Mouse (Mus musculus) intestine, embryonic 16.5 days (tissue): ENCODE data around the gene Eif5a. TPM values are rescaled to one million over a fixed set of nuclear protein-coding genes. Genes with fewer than 3 reads are reported as not detected.
A peak's percentile ranks its signal among the peaks of the same experiment; 100 is the strongest.
"Not testable (repeated sequence)": the region's sequence is repeated elsewhere in the genome, so short reads cannot be mapped to it uniquely, and the experiment has no call there.

Source experiments
- ATAC-seq: fragments of 200-750 bp; cut with Nextera tagmentation; 2 replicates; pipeline ENCODE4 v1.8.0; 2017; ENCODE audit warnings: moderate TSS enrichment, moderate library complexity
- H3K27ac ChIP-seq: fragments of 300-500 bp; sonication (generic); 2 replicates; pipeline ENCODE4 v1.5.1; 2014; ENCODE audit warnings: mild to moderate bottlenecking, low read length
- H3K27me3 ChIP-seq: fragments of 300-500 bp; sonication (generic); replicated peaks from 2 replicates; pipeline ENCODE4 v1.6.1; 2014; ENCODE audit warnings: low read length, control low read depth, mixed read lengths; ENCODE audit not compliant: control insufficient read depth, insufficient read depth
- H3K36me3 ChIP-seq: fragments of 300-500 bp; sonication (generic); 2 replicates; pipeline ENCODE4 v1.6.1; 2014; ENCODE audit warnings: low read length, control low read depth; ENCODE audit not compliant: control insufficient read depth, insufficient read depth
- H3K4me1 ChIP-seq: fragments of 300-500 bp; sonication (generic); 2 replicates; pipeline ENCODE4 v1.6.1; 2014; ENCODE audit warnings: low read length, control low read depth, mixed read lengths; ENCODE audit not compliant: control insufficient read depth, insufficient read depth
- H3K4me2 ChIP-seq: fragments of 300-500 bp; sonication (generic); 2 replicates; pipeline ENCODE4 v1.6.1; 2014; ENCODE audit warnings: low read depth, low read length, control low read depth
- H3K4me3 ChIP-seq: fragments of 300-500 bp; sonication (generic); 2 replicates; pipeline ENCODE4 v1.5.1; 2014; ENCODE audit warnings: mild to moderate bottlenecking, low read length
- H3K9ac ChIP-seq: fragments of 300-500 bp; sonication (generic); 2 replicates; pipeline ENCODE4 v1.6.1; 2014; ENCODE audit warnings: low read depth, low read length
- H3K9me3 ChIP-seq: fragments of 300-500 bp; sonication (generic); 2 replicates; pipeline ENCODE4 v1.6.1; 2016; ENCODE audit warnings: low read length, control low read depth; ENCODE audit not compliant: control insufficient read depth
- WGBS: fragments of 180-500 bp; shearing (Covaris S2); extraction: QIAGEN DNeasy Blood & Tissue Kit; methylation state at CpG from one replicate; pipeline ENCODE4 v1.1.7; 2014; 5-methylcytosine and 5-hydroxymethylcytosine counted together
- polyA plus RNA-seq: library from polyadenylated mRNA; unstranded; fragments of >200 nt; fragmentation: Nextera tagmentation; extraction: Ambion mirVana; gene quantifications from 2 replicates; pipeline ENCODE4 v1.2.1, GENCODE M21; 2015

Gene Eif5a
- polyA plus RNA-seq, 1 experiment from 2014 or later, result 1,683 TPM

DNA sequence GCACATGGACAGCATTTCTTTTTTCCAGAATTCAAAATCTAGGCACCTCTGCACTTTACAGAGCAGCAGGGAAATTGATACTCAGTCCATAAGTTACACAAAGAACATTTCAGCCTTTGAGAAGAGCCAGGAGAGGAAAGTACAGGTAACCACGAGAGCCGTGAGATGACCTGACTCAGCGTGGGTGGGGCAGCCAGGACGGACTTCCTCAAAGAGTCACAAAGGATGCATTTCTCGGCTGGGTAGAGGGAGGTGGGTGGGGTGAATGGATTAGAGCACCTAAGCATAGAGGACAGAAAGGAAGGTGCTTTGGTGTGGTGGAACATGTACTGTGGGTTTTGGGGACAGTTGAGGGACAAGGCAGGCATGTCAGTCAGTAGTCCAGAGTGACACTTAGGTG is 40.1 kb upstream of the Eif5a start:
- ATAC-seq, result peak; percentile 39
- H3K4me3 ChIP-seq, result no peak overlapping the region
- peak overlapping the region; percentile 92 for H3K27ac ChIP-seq
- H3K4me1 ChIP-seq, result peaks cover 9% of the 10 kb centered on the region; the same call in 1 of the 2 replicates
- WGBS, result 25% methylated on average over 5 of the region's 5 CpGs
- H3K36me3 ChIP-seq, result no peaks in the 10 kb centered on the region
- no peaks in the 10 kb centered on the region for H3K9me3 ChIP-seq
- peaks cover 15% of the 10 kb centered on the region for H3K27me3 ChIP-seq
- H3K4me2 ChIP-seq, result peak overlapping the region; percentile 12; the same call in 1 of the 2 replicates
- H3K9ac ChIP-seq, result peak overlapping the region; percentile 43; the same call in 1 of the 2 replicates

GRCm38 (mm10) chr11:69960616-69961015 is 38.9 kb upstream of the Eif5a start:
- Histone ChIP-seq H3K4me1 (peaks cover 9% of the 10 kb centered on the region; the same call in 1 of the 2 replicates), H3K27ac (peak overlapping the region; percentile 92), H3K27me3 (peaks cover 12% of the 10 kb centered on the region), H3K36me3 (no peaks in the 10 kb centered on the region), H3K4me3 (no peak overlapping the region), H3K9ac (no peak overlapping the region), H3K4me2 (peak overlapping the region; percentile 37; the same call in 1 of the 2 replicates), H3K9me3 (no peaks in the 10 kb centered on the region)
- WGBS, result 40% methylated on average over 5 of the region's 5 CpGs
- no peak for ATAC-seq

- 67% methylated on average over 1 of the region's 1 CpGs for whole genome bisulfite sequencing
- no peak for ATAC-seq
These were observed 34.5 kb upstream of the Eif5a start for GRCm38 (mm10) chr11:69956218-69956617.

GRCm38 (mm10) chr11:69955618-69956017 is 33.9 kb upstream of the Eif5a start:
- ATAC-seq, H3K27me3 ChIP-seq: not testable (repeated sequence)
- 72% methylated on average over 4 of the region's 4 CpGs for WGBS

More at GRCm38 (mm10) chr11:69956218-69956617, 34.5 kb upstream of the Eif5a start:
- Histone ChIP-seq H3K36me3 (no peaks in the 10 kb centered on the region), H3K9ac (no peak overlapping the region), H3K4me2 (no peak overlapping the region), H3K9me3 (no peaks in the 10 kb centered on the region), H3K4me1 (peaks cover 6% of the 10 kb centered on the region; the same call in 1 of the 2 replicates), H3K27ac (no peak overlapping the region), H3K4me3 (no peak overlapping the region), H3K27me3 (no peaks in the 10 kb centered on the region)

GRCm38 (mm10) chr11:69953267-69953915 is 31.6 kb upstream of the Eif5a start:
- H3K36me3 ChIP-seq, result no peaks in the 10 kb centered on the region
- WGBS, result 39% methylated on average over 11 of the region's 11 CpGs
- no peaks in the 10 kb centered on the region for H3K27me3 ChIP-seq
- H3K27ac ChIP-seq, result peak overlapping the region; percentile 61
- no peak overlapping the region for H3K4me3 ChIP-seq
- H3K4me2 ChIP-seq, result no peak overlapping the region
- no peaks in the 10 kb centered on the region for H3K9me3 ChIP-seq
- no peak overlapping the region for H3K9ac ChIP-seq
- H3K4me1 ChIP-seq, result peaks cover 4% of the 10 kb centered on the region
- ATAC-seq, result peak; percentile 64

More at GRCm38 (mm10) chr11:69955618-69956017, 33.9 kb upstream of the Eif5a start:
- not testable (repeated sequence) for H3K9ac ChIP-seq, H3K4me1 ChIP-seq, H3K4me3 ChIP-seq, H3K27ac ChIP-seq, H3K36me3 ChIP-seq, H3K4me2 ChIP-seq, H3K9me3 ChIP-seq

GRCm38 (mm10) chr11:69952274-69952673 is 30.5 kb upstream of the Eif5a start:
- no peaks in the 10 kb centered on the region for H3K36me3 ChIP-seq
- no peaks in the 10 kb centered on the region for H3K9me3 ChIP-seq
- WGBS, result 43% methylated on average over 1 of the region's 1 CpGs
- H3K9ac ChIP-seq, result no peak overlapping the region
- H3K27ac ChIP-seq, result no peak overlapping the region
- no peak for ATAC-seq
- H3K4me2 ChIP-seq, result no peak overlapping the region
- no peak overlapping the region for H3K4me3 ChIP-seq
- no peaks in the 10 kb centered on the region for H3K27me3 ChIP-seq
- peaks cover 6% of the 10 kb centered on the region for H3K4me1 ChIP-seq

GRCm38 (mm10) chr11:69950807-69951459 is 29.2 kb upstream of the Eif5a start:
- Histone ChIP-seq H3K27me3 (no peaks in the 10 kb centered on the region), H3K4me1 (peaks cover 6% of the 10 kb centered on the region), H3K36me3 (no peaks in the 10 kb centered on the region), H3K4me3 (no peak overlapping the region), H3K4me2 (no peak overlapping the region), H3K9me3 (no peaks in the 10 kb centered on the region), H3K9ac (no peak overlapping the region), H3K27ac (no peak overlapping the region)
- 45% methylated on average over 4 of the region's 4 CpGs for WGBS
- no peak for ATAC-seq

DNA sequence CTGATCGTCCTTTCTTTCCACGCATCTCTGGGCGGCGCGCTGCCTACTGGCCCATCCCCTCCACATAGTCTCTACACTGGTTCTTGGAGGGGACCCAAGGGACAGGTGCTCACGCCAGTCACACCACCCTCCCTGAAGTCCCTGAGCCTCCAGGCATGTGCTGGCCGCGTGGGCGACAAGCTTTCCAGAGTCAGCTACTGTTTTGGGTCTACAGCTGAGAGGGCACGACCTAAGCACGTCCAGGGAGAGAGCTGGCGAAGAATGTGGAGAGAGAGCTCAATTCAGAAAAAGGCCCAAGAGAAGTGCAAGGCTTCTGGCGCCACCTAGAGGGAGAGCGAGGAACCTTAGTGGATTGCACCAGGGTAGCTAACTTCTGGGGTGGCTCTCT is 27.0 kb upstream of the Eif5a start:
- peak overlapping the region; percentile 53 for H3K4me3 ChIP-seq
- peak overlapping the region; percentile 83 for H3K4me2 ChIP-seq
- no peaks in the 10 kb centered on the region for H3K27me3 ChIP-seq
- ATAC-seq, result peak; percentile 48
- peaks cover 6% of the 10 kb centered on the region for H3K4me1 ChIP-seq
- peak overlapping the region; percentile 53 for H3K27ac ChIP-seq
- WGBS, result 0% methylated on average over 14 of the region's 14 CpGs
- H3K36me3 ChIP-seq, result no peaks in the 10 kb centered on the region; the same call in 1 of the 2 replicates
- H3K9ac ChIP-seq, result peak overlapping the region; percentile 54
- no peaks in the 10 kb centered on the region for H3K9me3 ChIP-seq

DNA sequence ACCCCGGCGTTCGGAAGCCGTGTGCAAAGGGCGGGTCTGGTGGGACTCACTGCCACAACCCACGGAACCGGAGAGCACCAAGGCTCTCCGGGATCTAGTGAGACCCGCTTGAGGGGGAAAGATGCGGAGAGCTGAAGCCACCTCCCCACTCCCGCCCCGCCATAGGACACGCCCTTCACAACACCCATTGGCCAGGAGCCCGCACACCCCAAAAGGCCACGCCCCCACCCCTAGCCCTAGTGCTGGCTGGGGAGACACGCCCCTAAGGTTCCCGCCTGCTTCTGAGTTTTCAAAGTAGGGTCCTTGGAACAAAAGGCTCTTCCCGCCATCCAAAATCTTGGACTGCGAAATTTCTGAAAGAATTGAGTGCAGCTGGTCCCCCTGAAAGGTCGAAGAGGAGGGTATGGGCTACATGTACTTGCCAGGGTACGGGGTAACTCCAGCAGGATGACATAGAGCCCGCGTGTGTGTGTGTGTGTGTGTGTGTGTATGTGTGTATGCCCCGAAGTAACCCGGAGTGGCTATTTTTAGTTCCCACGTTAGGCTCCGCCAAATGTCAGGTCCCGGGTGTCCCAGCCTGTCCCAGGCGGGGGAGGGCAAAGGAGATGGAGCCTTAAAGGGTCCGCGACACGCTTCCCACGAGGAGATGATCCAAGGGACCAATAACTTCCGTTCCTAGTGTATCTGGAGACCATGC is 26.5 kb upstream of the Eif5a start, which contains the start of gene Slc2a4:
Gene Slc2a4 (minus strand): TSS at position 123 of the 697 bp plus-strand sequence.
- Histone ChIP-seq H3K36me3 (no peaks in the 10 kb centered on the region; the same call in 1 of the 2 replicates), H3K27me3 (no peaks in the 10 kb centered on the region), H3K9ac (peak within 1 kb of the TSS; percentile 54), H3K9me3 (no peaks in the 10 kb centered on the region), H3K4me1 (peaks cover 6% of the 10 kb centered on the region), H3K4me3 (peak within 1 kb of the TSS; percentile 53), H3K4me2 (peak within 1 kb of the TSS; percentile 83), H3K27ac (peak within 1 kb of the TSS; percentile 53)
- under 1% methylated on average over 34 of the region's 34 CpGs for WGBS
- peak; percentile 94 for ATAC-seq
